Mouse (Mus musculus): ENCODE data around the gene Taok1. TPM values are rescaled to one million over a fixed set of nuclear protein-coding genes. Genes with fewer than 3 reads are reported as not detected.

Gene Taok1
- polyA plus RNA-seq, 1 experiment from 2014 or later: 9.9 TPM

DNA sequence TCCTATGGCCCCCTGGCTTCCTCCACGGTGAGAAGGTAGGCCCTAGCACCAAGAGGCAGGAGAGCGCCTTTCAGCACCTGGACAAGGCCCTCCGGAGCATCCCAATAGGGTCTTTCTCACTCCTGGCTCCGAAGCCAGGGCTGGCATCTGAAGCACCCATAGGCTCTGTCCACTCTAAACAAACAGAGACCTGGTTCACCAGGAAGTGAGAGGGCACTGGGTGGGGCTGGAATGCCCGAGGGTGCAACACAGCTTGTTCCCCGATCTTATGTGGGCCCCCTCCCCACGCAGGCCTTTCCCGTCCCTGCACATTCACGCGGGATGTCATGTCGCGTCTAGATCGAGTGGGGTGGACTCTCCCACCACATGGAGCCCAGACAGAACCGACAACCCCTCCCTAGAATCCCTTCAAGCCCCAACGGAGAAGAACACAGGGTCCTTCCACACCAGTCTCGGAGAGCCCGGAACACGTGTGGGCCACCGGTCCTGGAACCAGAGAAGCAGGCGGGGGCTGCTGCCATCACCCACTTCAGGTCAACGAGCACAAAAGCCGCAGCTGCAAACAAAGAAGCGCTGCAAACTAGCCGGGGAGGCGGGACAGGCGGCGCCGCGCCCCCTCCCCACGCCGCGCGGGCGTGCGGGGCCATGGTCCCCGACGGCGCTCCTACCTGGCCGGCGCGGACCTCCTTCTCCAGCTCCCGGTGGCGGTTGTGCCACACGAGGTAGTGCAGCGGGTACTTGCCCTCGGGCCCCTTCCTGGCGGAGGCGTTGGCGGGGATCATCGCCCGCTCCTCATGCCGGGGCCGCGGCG, 118.6 kb downstream of the Taok1 start:
- 4% methylated on average over 55 of the region's 55 CpGs for WGBS
- peaks cover 33% of the 10 kb centered on the region for H3K4me1 ChIP-seq (replicated peaks; ENCODE audit: control insufficient read depth, insufficient read depth, low read length)
- H3K9me3 ChIP-seq (ENCODE audit: control insufficient read depth, low read length): no peaks in the 10 kb centered on the region
- H3K27me3 ChIP-seq (replicated peaks; ENCODE audit: control insufficient read depth, insufficient read depth, low read length): no peaks in the 10 kb centered on the region
- H3K4me3 ChIP-seq (ENCODE audit: low read depth, low read length): peak overlapping the region; percentile 89
- DNase-seq (ENCODE audit: low spot score) (no peak), ATAC-seq (replicated peaks; ENCODE audit: low FRiP score) (no peak)
- peak overlapping the region; percentile 79 for H3K9ac ChIP-seq (ENCODE audit: low read depth, low read length)
- no peaks in the 10 kb centered on the region for H3K36me3 ChIP-seq (ENCODE audit: control insufficient read depth, insufficient read depth, low read length)
- no peak overlapping the region for H3K27ac ChIP-seq (ENCODE audit: low read depth, low read length)
- H3K4me2 ChIP-seq: peak overlapping the region; percentile 98

DNA sequence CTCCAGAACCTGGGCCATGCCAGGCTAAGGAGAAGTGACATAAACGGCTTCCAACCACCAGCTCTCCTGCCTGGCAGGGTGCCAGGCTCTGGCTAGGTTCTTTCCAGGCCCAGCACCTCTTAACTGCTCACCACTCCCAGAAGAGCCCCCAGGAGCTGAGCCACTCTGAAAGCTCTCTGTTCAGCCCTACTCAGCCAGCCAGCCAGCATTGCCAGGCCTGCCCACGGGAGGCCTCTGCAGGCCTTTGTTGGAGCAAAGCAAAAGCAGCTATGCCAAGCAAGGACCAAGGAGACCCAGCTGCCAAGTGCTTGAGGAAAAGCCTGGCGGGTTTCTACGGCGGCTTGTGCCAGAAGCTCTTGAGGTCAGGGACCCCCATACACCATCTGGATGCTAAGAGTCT, 120.8 kb downstream of the Taok1 start:
- Histone ChIP-seq H3K27ac (ENCODE audit: low read depth, low read length) (no peak overlapping the region), H3K4me2 (no peak overlapping the region), H3K4me3 (ENCODE audit: low read depth, low read length) (no peak overlapping the region), H3K36me3 (ENCODE audit: control insufficient read depth, insufficient read depth, low read length) (no peaks in the 10 kb centered on the region), H3K9me3 (ENCODE audit: control insufficient read depth, low read length) (no peaks in the 10 kb centered on the region), H3K27me3 (replicated peaks; ENCODE audit: control insufficient read depth, insufficient read depth, low read length) (no peaks in the 10 kb centered on the region), H3K9ac (ENCODE audit: low read depth, low read length) (no peak overlapping the region), H3K4me1 (replicated peaks; ENCODE audit: control insufficient read depth, insufficient read depth, low read length) (peaks cover 24% of the 10 kb centered on the region)
- ATAC-seq (replicated peaks; ENCODE audit: low FRiP score) (no peak), DNase-seq (ENCODE audit: low spot score) (no peak)
- 87% methylated on average over 5 of the region's 5 CpGs for WGBS

DNA sequence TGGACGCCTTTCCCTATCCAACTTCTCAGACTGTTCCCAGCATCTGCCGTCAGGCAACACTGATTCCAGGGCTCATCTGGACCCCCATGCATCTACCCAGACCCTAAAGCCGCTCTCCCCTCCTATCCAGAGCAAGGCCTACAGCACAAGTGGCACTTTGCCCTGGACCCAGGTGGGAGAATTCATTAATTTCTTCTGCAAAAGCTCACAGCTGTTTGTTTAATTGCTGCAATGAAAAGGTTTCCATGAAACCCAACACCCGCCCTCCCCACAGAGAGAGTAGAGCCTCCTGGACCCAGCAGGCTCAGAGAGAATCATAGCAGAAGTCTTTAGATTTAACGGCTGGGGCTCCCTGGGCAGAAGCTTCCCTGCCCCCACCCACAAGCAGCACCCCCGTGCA, 122.4 kb downstream of the Taok1 start:
- no peak overlapping the region for H3K4me3 ChIP-seq (ENCODE audit: low read depth, low read length)
- H3K4me2 ChIP-seq: no peak overlapping the region
- H3K9me3 ChIP-seq (ENCODE audit: control insufficient read depth, low read length): no peaks in the 10 kb centered on the region
- peaks cover 12% of the 10 kb centered on the region for H3K4me1 ChIP-seq (replicated peaks; ENCODE audit: control insufficient read depth, insufficient read depth, low read length)
- no peaks in the 10 kb centered on the region for H3K27me3 ChIP-seq (replicated peaks; ENCODE audit: control insufficient read depth, insufficient read depth, low read length)
- no peak overlapping the region for H3K9ac ChIP-seq (ENCODE audit: low read depth, low read length)
- H3K36me3 ChIP-seq (ENCODE audit: control insufficient read depth, insufficient read depth, low read length): no peaks in the 10 kb centered on the region
- no peak for ATAC-seq (replicated peaks; ENCODE audit: low FRiP score)
- no peak for DNase-seq (ENCODE audit: low spot score)
- WGBS: 70% methylated on average over 6 of the region's 6 CpGs
- no peak overlapping the region for H3K27ac ChIP-seq (ENCODE audit: low read depth, low read length)

DNA sequence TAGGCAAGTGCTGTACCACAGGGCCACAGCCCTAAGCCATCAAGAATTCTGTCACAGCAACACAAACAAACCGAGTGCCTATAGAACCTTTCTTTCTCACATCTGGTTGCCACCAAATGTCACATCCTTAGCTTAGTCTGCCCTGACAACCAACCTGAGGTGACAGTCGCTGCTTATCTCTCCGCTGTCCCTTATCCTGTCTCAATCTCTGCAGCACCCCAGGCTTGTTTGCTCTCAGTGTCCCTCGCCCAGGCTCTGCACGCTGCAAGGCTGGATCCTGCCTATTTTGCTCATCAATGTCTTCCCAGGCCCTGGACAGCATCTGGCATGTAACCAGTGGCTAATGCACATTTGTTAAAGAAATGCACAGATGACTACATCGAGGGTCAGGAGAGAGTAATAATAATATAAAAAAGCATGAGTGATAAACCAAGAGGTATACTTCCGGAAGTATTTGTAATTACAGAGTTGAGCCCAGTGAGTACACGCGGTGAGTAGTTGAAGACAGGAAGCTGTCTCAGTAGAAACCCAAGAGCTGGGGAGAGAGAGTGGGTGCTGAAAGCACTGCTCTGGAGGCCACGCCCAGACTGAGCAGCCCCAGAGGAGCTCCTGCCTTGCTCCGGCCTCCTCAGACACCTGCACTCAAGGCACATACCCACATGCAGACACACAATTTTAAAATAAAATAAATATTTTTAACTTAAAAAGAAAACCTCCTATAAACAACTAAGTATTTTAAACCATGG, 123.9 kb downstream of the Taok1 start:
- H3K4me1 ChIP-seq (replicated peaks; ENCODE audit: control insufficient read depth, insufficient read depth, low read length): peaks cover 8% of the 10 kb centered on the region
- no peak for DNase-seq (ENCODE audit: low spot score)
- no peak for ATAC-seq (replicated peaks; ENCODE audit: low FRiP score)
- H3K9ac ChIP-seq (ENCODE audit: low read depth, low read length): no peak overlapping the region
- H3K36me3 ChIP-seq (ENCODE audit: control insufficient read depth, insufficient read depth, low read length): no peaks in the 10 kb centered on the region
- H3K4me2 ChIP-seq: no peak overlapping the region
- no peak overlapping the region for H3K27ac ChIP-seq (ENCODE audit: low read depth, low read length)
- WGBS: 48% methylated on average over 11 of the region's 11 CpGs
- no peaks in the 10 kb centered on the region for H3K27me3 ChIP-seq (replicated peaks; ENCODE audit: control insufficient read depth, insufficient read depth, low read length)
- no peaks in the 10 kb centered on the region for H3K9me3 ChIP-seq (ENCODE audit: control insufficient read depth, low read length)
- H3K4me3 ChIP-seq (ENCODE audit: low read depth, low read length): no peak overlapping the region

DNA sequence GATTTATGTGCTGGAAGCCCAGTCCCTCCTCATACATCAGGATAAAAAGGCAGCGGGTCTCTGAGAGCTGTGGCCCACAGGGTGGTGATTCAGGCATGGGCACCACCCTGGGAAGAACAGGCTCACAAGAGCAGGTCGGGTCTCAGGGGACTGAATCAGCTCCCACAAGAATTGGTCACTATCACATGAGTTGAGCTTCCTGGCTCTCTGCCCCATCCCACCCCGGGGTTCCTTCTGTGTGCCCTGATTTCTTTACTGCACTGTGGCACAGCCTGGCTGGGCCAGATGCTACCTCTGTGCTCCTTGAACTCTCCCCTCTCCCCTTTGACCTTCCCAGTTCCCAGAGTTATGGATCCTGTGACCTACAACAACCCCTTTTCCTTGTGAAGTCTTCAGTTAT, 124.6 kb downstream of the Taok1 start:
- Histone ChIP-seq H3K27me3 (replicated peaks; ENCODE audit: control insufficient read depth, insufficient read depth, low read length) (no peaks in the 10 kb centered on the region), H3K4me1 (replicated peaks; ENCODE audit: control insufficient read depth, insufficient read depth, low read length) (peaks cover 1% of the 10 kb centered on the region), H3K9ac (ENCODE audit: low read depth, low read length) (no peak overlapping the region), H3K27ac (ENCODE audit: low read depth, low read length) (no peak overlapping the region), H3K36me3 (ENCODE audit: control insufficient read depth, insufficient read depth, low read length) (no peaks in the 10 kb centered on the region), H3K9me3 (ENCODE audit: control insufficient read depth, low read length) (no peaks in the 10 kb centered on the region), H3K4me2 (no peak overlapping the region), H3K4me3 (ENCODE audit: low read depth, low read length) (no peak overlapping the region)
- DNase-seq (ENCODE audit: low spot score) (no peak), ATAC-seq (replicated peaks; ENCODE audit: low FRiP score) (no peak)
- WGBS: 53% methylated on average over 3 of the region's 3 CpGs

Other genes starting within 250 kb of the Taok1 start
- 0.35 and 0.40 TPM in 2 replicates for gene Coro6, start 145.4 kb downstream of the Taok1 start, polyA plus RNA-seq (2014; fragmentation: Nextera tagmentation; extraction: Ambion mirVana)
- gene Ankrd13b, start 118.1 kb downstream of the Taok1 start, polyA plus RNA-seq (2014; fragmentation: Nextera tagmentation; extraction: Ambion mirVana): 4.4 and 5.6 TPM in 2 replicates
- gene Git1, start 114.3 kb downstream of the Taok1 start, polyA plus RNA-seq (2014; fragmentation: Nextera tagmentation; extraction: Ambion mirVana): 10.1 and 14.1 TPM in 2 replicates
- gene Abhd15, start 92.7 kb downstream of the Taok1 start, polyA plus RNA-seq (2014; fragmentation: Nextera tagmentation; extraction: Ambion mirVana): 3.9 and 4.2 TPM in 2 replicates
- 16.2 and 17.9 TPM in 2 replicates for gene Trp53i13, start 91.8 kb downstream of the Taok1 start, polyA plus RNA-seq (2014; fragmentation: Nextera tagmentation; extraction: Ambion mirVana)
- gene Gm10392, start 88.6 kb downstream of the Taok1 start, polyA plus RNA-seq (2014; fragmentation: Nextera tagmentation; extraction: Ambion mirVana): not detected in 2 replicates
- gene Nufip2, start 78.3 kb upstream of the Taok1 start, polyA plus RNA-seq (2014; fragmentation: Nextera tagmentation; extraction: Ambion mirVana): 4.6 and 5.3 TPM in 2 replicates
- not detected in 2 replicates for gene Cryba1, start 117.5 kb upstream of the Taok1 start, polyA plus RNA-seq (2014; fragmentation: Nextera tagmentation; extraction: Ambion mirVana)
- 37.1 and 38.3 TPM in 2 replicates for gene Myo18a, start 155.4 kb upstream of the Taok1 start, polyA plus RNA-seq (2014; fragmentation: Nextera tagmentation; extraction: Ambion mirVana)
- gene Gm10277, start 179.9 kb upstream of the Taok1 start, polyA plus RNA-seq (2014; fragmentation: Nextera tagmentation; extraction: Ambion mirVana): 1.5 and 2.0 TPM in 2 replicates

All from liver, embryonic 11.5 days (tissue).